Mouse (Mus musculus) hindbrain, embryonic 12.5 days (tissue): Measurements from ENCODE around the gene Tmsb10. TPM values are rescaled to one million over a fixed set of nuclear protein-coding genes. Genes with fewer than 3 reads are reported as not detected.

Experiments used
- ATAC-seq: fragments of 200-750 bp; cut with Nextera tagmentation; 2 replicates; pipeline ENCODE4 v1.8.0; 2017; ENCODE audit warnings: moderate TSS enrichment; ENCODE audit not compliant: low FRiP score
- H3K27ac ChIP-seq: fragments of 300-500 bp; sonication (generic); 2 replicates; pipeline ENCODE4 v1.5.1; 2016; ENCODE audit warnings: mild to moderate bottlenecking
- H3K27me3 ChIP-seq: fragments of 300-500 bp; sonication (generic); 2 replicates; pipeline ENCODE4 v1.6.1; 2016; ENCODE audit warnings: mild to moderate bottlenecking
- H3K36me3 ChIP-seq: fragments of 300-500 bp; sonication (generic); 2 replicates; pipeline ENCODE4 v1.6.1; 2016; ENCODE audit warnings: mild to moderate bottlenecking
- H3K4me1 ChIP-seq: fragments of 300-500 bp; sonication (generic); 2 replicates; pipeline ENCODE4 v1.6.1; 2016
- H3K4me2 ChIP-seq: fragments of 300-500 bp; sonication (generic); replicated peaks from 2 replicates; pipeline ENCODE4 v1.6.1; 2016; ENCODE audit warnings: mild to moderate bottlenecking
- H3K4me3 ChIP-seq: fragments of 300-500 bp; sonication (generic); 2 replicates; pipeline ENCODE4 v1.5.1; 2016; ENCODE audit warnings: mild to moderate bottlenecking
- H3K9ac ChIP-seq: fragments of 300-500 bp; sonication (generic); 2 replicates; pipeline ENCODE4 v1.6.1; 2016; ENCODE audit warnings: mild to moderate bottlenecking, moderate library complexity
- H3K9me3 ChIP-seq: fragments of 300-500 bp; sonication (generic); replicated peaks from 2 replicates; pipeline ENCODE4 v1.6.1; 2016; ENCODE audit warnings: mild to moderate bottlenecking
- WGBS: fragments of 180-500 bp; shearing (Covaris S2); methylation state at CpG from one replicate; pipeline ENCODE4 v1.1.7; 2016; 5-methylcytosine and 5-hydroxymethylcytosine counted together
- polyA plus RNA-seq: library from polyadenylated mRNA; unstranded; fragments of >200 nt; fragmentation: Nextera tagmentation; extraction: Ambion mirVana; gene quantifications from 2 replicates; pipeline ENCODE4 v1.2.1, GENCODE M21; 2016

Tmsb10 gene
- polyA plus RNA-seq, 1 experiment from 2014 or later, result 5,652 TPM

GRCm38 (mm10) chr6:72971074-72971473, 12.5 kb upstream of the Tmsb10 start:
- no peak for ATAC-seq
- H3K27me3 ChIP-seq, result no peaks in the 10 kb centered on the region
- H3K9me3 ChIP-seq, result no peaks in the 10 kb centered on the region
- no peaks in the 10 kb centered on the region for H3K36me3 ChIP-seq
- 68% methylated on average over 3 of the region's 3 CpGs for WGBS
- no peak overlapping the region for H3K9ac ChIP-seq
- H3K4me2 ChIP-seq, result no peak overlapping the region
- H3K4me1 ChIP-seq, result 0 out of 2 replicates have a peak, but pooled peaks cover 2% of the 10 kb centered on the region
- no peak overlapping the region for H3K4me3 ChIP-seq
- no peak overlapping the region for H3K27ac ChIP-seq

GRCm38 (mm10) chr6:72969787-72970186, 11.2 kb upstream of the Tmsb10 start:
- no peaks in the 10 kb centered on the region for H3K36me3 ChIP-seq
- no peak overlapping the region for H3K9ac ChIP-seq
- H3K9me3 ChIP-seq, result no peaks in the 10 kb centered on the region
- ATAC-seq, result no peak
- H3K4me3 ChIP-seq, result no peak overlapping the region
- no peaks in the 10 kb centered on the region for H3K27me3 ChIP-seq
- 53% methylated on average over 3 of the region's 3 CpGs for WGBS
- 0 out of 2 replicates have a peak, but pooled peaks cover 2% of the 10 kb centered on the region for H3K4me1 ChIP-seq
- no peak overlapping the region for H3K4me2 ChIP-seq
- H3K27ac ChIP-seq, result no peak overlapping the region

GRCm38 (mm10) chr6:72965199-72965598, 6.7 kb upstream of the Tmsb10 start:
- no peak for ATAC-seq

GRCm38 (mm10) chr6:72962281-72962741, 3.8 kb upstream of the Tmsb10 start:
- H3K4me1 ChIP-seq, result 0 out of 2 replicates have a peak, but pooled peaks cover 5% of the 10 kb centered on the region
- H3K27me3 ChIP-seq, result no peaks in the 10 kb centered on the region
- no peaks in the 10 kb centered on the region for H3K9me3 ChIP-seq
- no peak overlapping the region for H3K9ac ChIP-seq
- H3K4me2 ChIP-seq, result no peak overlapping the region
- no peak overlapping the region for H3K27ac ChIP-seq
- ATAC-seq, result no peak
- H3K4me3 ChIP-seq, result no peak overlapping the region
- H3K36me3 ChIP-seq, result no peaks in the 10 kb centered on the region
- WGBS, result 63% methylated on average over 7 of the region's 7 CpGs

More at GRCm38 (mm10) chr6:72965199-72965598, 6.7 kb upstream of the Tmsb10 start:
- Histone ChIP-seq H3K4me2 (no peak overlapping the region), H3K27ac (no peak overlapping the region), H3K4me3 (no peak overlapping the region), H3K4me1 (0 out of 2 replicates have a peak, but pooled peaks cover 2% of the 10 kb centered on the region), H3K9me3 (no peaks in the 10 kb centered on the region), H3K9ac (no peak overlapping the region), H3K36me3 (no peaks in the 10 kb centered on the region), H3K27me3 (no peaks in the 10 kb centered on the region)
- WGBS, result 87% methylated on average over 6 of the region's 6 CpGs

- no peaks in the 10 kb centered on the region for H3K36me3 ChIP-seq
- no peaks in the 10 kb centered on the region for H3K9me3 ChIP-seq
- no peak overlapping the region for H3K9ac ChIP-seq
- no peak overlapping the region for H3K4me2 ChIP-seq
- 0 out of 2 replicates have a peak, but pooled peaks cover 7% of the 10 kb centered on the region for H3K4me1 ChIP-seq
- no peak overlapping the region for H3K4me3 ChIP-seq
- no peak overlapping the region for H3K27ac ChIP-seq
- ATAC-seq, result no peak
- WGBS, result 84% methylated on average over 9 of the region's 9 CpGs
- no peaks in the 10 kb centered on the region for H3K27me3 ChIP-seq
These were observed 3.1 kb upstream of the Tmsb10 start for GRCm38 (mm10) chr6:72961603-72962002.

GRCm38 (mm10) chr6:72960675-72961074, 2.1 kb upstream of the Tmsb10 start:
- 83% methylated on average over 5 of the region's 5 CpGs for WGBS
- no peak overlapping the region for H3K9ac ChIP-seq
- H3K4me1 ChIP-seq, result peaks cover 17% of the 10 kb centered on the region
- ATAC-seq, result no peak
- H3K4me3 ChIP-seq, result no peak overlapping the region
- no peaks in the 10 kb centered on the region for H3K27me3 ChIP-seq
- no peaks in the 10 kb centered on the region for H3K9me3 ChIP-seq
- H3K4me2 ChIP-seq, result no peak overlapping the region
- no peaks in the 10 kb centered on the region for H3K36me3 ChIP-seq
- H3K27ac ChIP-seq, result no peak overlapping the region

GRCm38 (mm10) chr6:72959175-72959574, 627 bp upstream of the Tmsb10 start:
- no peak for ATAC-seq
- Histone ChIP-seq H3K4me1 (peaks cover 29% of the 10 kb centered on the region), H3K36me3 (no peaks in the 10 kb centered on the region), H3K27ac (no peak overlapping the region; the same call in 1 of the 2 replicates), H3K4me3 (peak overlapping the region; percentile 91), H3K9ac (peak overlapping the region; percentile 99; the same call in 1 of the 2 replicates), H3K4me2 (peak overlapping the region; percentile 77), H3K9me3 (no peaks in the 10 kb centered on the region), H3K27me3 (no peaks in the 10 kb centered on the region)
- WGBS, result 35% methylated on average over 4 of the region's 4 CpGs

- no peaks in the 10 kb centered on the region for H3K36me3 ChIP-seq
- H3K27me3 ChIP-seq, result no peaks in the 10 kb centered on the region
- peak overlapping the region; percentile 77 for H3K4me2 ChIP-seq
- peak overlapping the region; percentile 91 for H3K4me3 ChIP-seq
- no peaks in the 10 kb centered on the region for H3K9me3 ChIP-seq
- peak overlapping the region; percentile 93 for H3K27ac ChIP-seq
- H3K9ac ChIP-seq, result peak overlapping the region; percentile 99
- peak; percentile 90 for ATAC-seq
- 1% methylated on average over 72 of the region's 75 CpGs for WGBS
- H3K4me1 ChIP-seq, result peaks cover 29% of the 10 kb centered on the region
These were observed 589 bp downstream of the Tmsb10 start for GRCm38 (mm10) chr6:72957676-72958641.

- Histone ChIP-seq H3K9ac (peak overlapping the region; percentile 99), H3K4me3 (peak overlapping the region; percentile 91), H3K36me3 (no peaks in the 10 kb centered on the region), H3K4me2 (peak overlapping the region; percentile 77), H3K4me1 (peaks cover 29% of the 10 kb centered on the region), H3K27me3 (no peaks in the 10 kb centered on the region), H3K9me3 (no peaks in the 10 kb centered on the region), H3K27ac (peak overlapping the region; percentile 93)
- ATAC-seq, result no peak
- 1% methylated on average over 14 of the region's 14 CpGs for WGBS
These were observed 1.5 kb downstream of the Tmsb10 start for GRCm38 (mm10) chr6:72957093-72957435.

- ATAC-seq, result peak; percentile 44
- peak overlapping the region; percentile 99 for H3K9ac ChIP-seq
- no peaks in the 10 kb centered on the region for H3K9me3 ChIP-seq
- peak overlapping the region; percentile 91 for H3K4me3 ChIP-seq
- H3K36me3 ChIP-seq, result no peaks in the 10 kb centered on the region
- H3K27ac ChIP-seq, result peak overlapping the region; percentile 93
- H3K4me1 ChIP-seq, result peaks cover 29% of the 10 kb centered on the region
- H3K27me3 ChIP-seq, result no peaks in the 10 kb centered on the region
- 3% methylated on average over 15 of the region's 15 CpGs for WGBS
- H3K4me2 ChIP-seq, result peak overlapping the region; percentile 77
These were observed 2.1 kb downstream of the Tmsb10 start for GRCm38 (mm10) chr6:72956199-72957092.

- no peaks in the 10 kb centered on the region for H3K27me3 ChIP-seq
- H3K9ac ChIP-seq, result peak overlapping the region; percentile 99
These were observed 2.9 kb downstream of the Tmsb10 start for GRCm38 (mm10) chr6:72955517-72956198.

More at GRCm38 (mm10) chr6:72955517-72956198, 2.9 kb downstream of the Tmsb10 start:
- peak overlapping the region; percentile 91 for H3K4me3 ChIP-seq
- ATAC-seq, result no peak
- no peaks in the 10 kb centered on the region for H3K9me3 ChIP-seq
- WGBS, result 40% methylated on average over 8 of the region's 8 CpGs
- no peaks in the 10 kb centered on the region for H3K36me3 ChIP-seq
- peak overlapping the region; percentile 93 for H3K27ac ChIP-seq
- peak overlapping the region; percentile 77 for H3K4me2 ChIP-seq
- H3K4me1 ChIP-seq, result peaks cover 29% of the 10 kb centered on the region
